23 mouse cellular contexts compared by ENCODE assay signal in the genomic region with DNA sequence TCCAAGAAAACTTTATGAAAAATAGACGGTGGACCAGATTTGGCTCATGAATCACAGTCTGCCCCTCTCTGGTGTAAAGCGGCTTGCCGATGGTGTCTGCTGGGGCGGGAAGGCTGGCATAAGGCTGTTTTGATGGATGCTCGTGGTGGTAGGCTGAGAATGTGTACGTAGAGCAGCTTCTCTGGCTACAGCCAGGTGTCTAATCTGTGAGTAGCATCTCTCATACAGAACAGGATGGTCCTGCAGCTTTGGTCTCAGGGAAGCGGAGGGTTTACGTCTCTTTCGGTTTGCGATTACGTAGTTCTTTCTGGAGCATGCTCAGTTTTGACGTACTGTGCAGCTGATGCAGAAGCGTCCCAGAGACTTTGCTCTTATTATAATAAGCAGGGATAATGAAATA.
DNase-seq lines count a peak whose midpoint lies in the region; TF ChIP-seq lines count a peak whose summit lies in the region.
"Had no signal": no experiment of that assay in that cellular context is flagged by ENCODE, and none has a peak within 500 bp of the region (broad histone marks: within the 10 kb centered on the region; RNA-seq: fewer than 3 reads in every experiment).

No protein-coding gene starts in this region.

- no peak for TF ChIP-seq CTCF in layer of hippocampus, adult 2 months (conservative IDR thresholded peaks at IDR 0.05)

- intact Hi-C loops in gastrocnemius, postnatal 36 days (cut with DNase I): no loop called here

- 0 out of 2 replicates have a peak overlapping the region, but pooled peaks have one; percentile 14 for H3K27ac ChIP-seq in layer of hippocampus, adult 2 months
- H3K27ac ChIP-seq: heart, adult 2 months; hindbrain, embryonic 10.5 days; hindbrain, embryonic 15.5 days; kidney, embryonic 15.5 days; limb, embryonic 13.5 days; lung, embryonic 15.5 days had no signal

- peak overlapping the region; percentile 47 for H3K4me3 ChIP-seq in layer of hippocampus, adult 2 months
- H3K4me3 ChIP-seq: erythroblast, embryonic 14.5 days; heart, adult 2 months; hindbrain, embryonic 10.5 days; hindbrain, embryonic 15.5 days; kidney, embryonic 15.5 days; limb, embryonic 13.5 days; lung, embryonic 15.5 days had no signal

- peak; percentile 18 to 26 for DNase-seq in frontal cortex, postnatal 36 days (ENCODE audit: low spot score in 2 of 2)
- DNase-seq in frontal cortex, postnatal 14 days (ENCODE audit: low spot score in 2 of 2): no peak
- peak; percentile 20 for DNase-seq in right cerebral cortex, adult 18-20 months
- DNase-seq in right cerebral cortex, postnatal 10 days (ENCODE audit: low spot score in 2 of 2): no peak
- DNase-seq in layer of hippocampus, adult 2 months (ENCODE audit: low spot score in 2 of 2): peak; percentile 34 to 37
- peak; percentile 30 to 45 for DNase-seq in layer of hippocampus, postnatal 36 days
- DNase-seq in gastrocnemius, postnatal 36 days: no peak
- DNase-seq in gastrocnemius, postnatal 10 days: no peak
- DNase-seq: adrenal gland, postnatal 10 days; cerebellum, adult 11 months; cerebellum, adult 9-11 months; heart, adult 2 months; heart, postnatal 14 days; kidney, adult 18-20 months; kidney, postnatal 25 days; thymus, adult 2 months; thymus, postnatal 36 days had no signal

Comparison
In these comparisons a context has a peak if more than half of its experiments do, and no peak if none do; other contexts are left out.
1. DNase-seq: peak in frontal cortex, postnatal 36 days (2 of 2), right cerebral cortex, adult 18-20 months (single experiment), layer of hippocampus, adult 2 months (2 of 2) and layer of hippocampus, postnatal 36 days (2 of 2); none in frontal cortex, postnatal 14 days (0 of 2), right cerebral cortex, postnatal 10 days (0 of 2), gastrocnemius, postnatal 36 days (0 of 2) and gastrocnemius, postnatal 10 days (single experiment).